Mouse (Mus musculus) B cell, adult 2 months (primary cell): Measurements from ENCODE around the gene Ccdc69.
"Not testable (repeated sequence)": the region's sequence is repeated elsewhere in the genome, so short reads cannot be mapped to it uniquely, and the experiment has no call there.

Experiments used
- DNase-seq, 2 experiments: peaks; one replicate each; pipeline ENCODE4 v3.0.0; 2022

The Ccdc69 gene

DNA sequence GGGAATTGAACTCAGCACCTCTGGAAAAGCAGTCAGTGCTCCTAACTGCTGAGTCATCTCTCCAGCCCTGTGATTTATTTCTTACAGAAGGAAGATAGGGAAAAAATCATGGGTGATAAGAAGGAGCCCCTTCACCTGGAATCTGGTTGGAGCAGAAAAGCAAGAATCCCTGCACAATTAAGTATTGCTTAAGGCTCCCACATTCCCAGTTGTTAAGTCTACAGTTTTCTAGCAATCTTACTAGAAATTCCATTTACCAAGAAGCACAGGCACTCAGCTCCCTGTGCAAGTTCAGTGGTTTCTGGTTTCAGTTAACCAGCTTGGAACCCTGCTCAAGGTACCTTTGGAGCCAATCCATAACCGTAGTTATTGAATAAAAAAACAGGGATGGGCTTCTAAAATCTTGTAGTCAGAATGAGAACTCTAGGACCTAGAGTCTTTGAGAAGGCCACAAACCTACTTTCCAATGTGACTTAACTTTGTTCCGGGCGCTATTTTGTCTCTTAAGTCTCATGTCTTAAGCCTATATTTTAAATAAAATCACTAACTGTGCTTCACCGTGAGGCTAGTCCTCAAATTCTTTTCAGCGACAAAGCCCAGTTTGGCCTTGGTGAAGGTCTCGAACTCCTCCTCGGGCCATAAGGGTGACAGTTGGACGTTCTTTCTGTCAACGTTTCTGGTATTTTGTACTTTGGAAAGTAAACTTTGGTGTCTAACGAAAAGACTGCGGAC is 19.0 kb upstream of the Ccdc69 start:
- DNase-seq, result no peak

DNA sequence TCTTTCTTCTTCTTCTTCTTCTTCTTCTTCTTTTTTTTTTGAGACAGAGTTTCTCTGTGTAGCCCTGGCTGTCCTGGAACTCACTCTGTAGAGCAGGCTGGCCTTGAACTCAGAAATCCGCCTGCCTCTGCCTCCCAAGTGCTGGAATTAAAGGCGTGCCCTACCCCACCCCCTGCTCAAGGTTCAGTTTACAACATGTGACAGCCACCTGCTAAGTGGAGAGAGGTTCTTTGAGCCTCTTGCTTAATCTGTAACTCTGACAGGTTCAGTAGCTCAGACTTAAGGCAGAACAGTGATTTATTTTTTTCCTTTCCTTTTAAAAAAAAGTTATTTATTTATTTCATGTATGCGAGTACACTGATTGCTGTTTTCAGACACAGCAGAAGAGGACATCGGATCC is 18.4 kb upstream of the Ccdc69 start:
- DNase-seq, result not testable (repeated sequence)

DNA sequence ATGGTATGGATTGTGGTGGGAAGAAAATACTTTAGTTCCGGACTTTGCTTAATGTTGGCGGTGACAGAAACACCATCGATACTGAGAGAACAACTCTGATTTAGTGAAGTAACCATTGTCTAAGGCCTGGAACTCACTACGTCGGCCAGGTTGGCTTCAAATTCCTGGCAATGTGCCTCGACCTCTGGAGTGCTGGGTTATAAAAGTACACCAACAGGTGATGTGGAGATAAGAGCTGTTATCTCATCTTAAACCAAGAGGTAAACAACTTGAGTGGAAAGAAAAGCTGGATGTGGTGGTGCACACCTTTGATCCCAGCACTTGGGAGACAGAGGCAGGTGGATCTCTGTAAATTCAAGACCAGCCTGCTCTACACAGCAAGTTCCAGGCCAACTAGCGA is 15.2 kb upstream of the Ccdc69 start:
- DNase-seq, result no peak

DNA sequence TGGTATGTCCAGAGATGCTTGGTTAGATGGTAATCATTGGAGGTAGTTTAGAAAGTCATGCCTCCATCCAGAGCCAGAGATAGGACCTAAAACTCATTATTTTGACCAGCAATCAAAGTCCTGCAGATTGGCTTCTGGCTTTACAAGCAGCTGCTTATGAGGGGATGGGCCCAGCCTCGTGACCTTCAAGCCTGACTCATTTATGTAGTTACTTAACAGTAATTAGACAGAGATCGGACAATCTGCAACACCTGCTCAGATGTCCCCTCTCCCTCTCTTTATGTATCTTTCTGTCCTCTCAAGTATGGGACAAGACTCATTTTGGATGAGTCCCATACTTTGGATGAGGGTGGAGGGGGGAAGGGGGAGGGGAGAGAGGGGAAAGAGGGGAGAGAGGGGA is 12.0 kb upstream of the Ccdc69 start:
- DNase-seq, result no peak

DNA sequence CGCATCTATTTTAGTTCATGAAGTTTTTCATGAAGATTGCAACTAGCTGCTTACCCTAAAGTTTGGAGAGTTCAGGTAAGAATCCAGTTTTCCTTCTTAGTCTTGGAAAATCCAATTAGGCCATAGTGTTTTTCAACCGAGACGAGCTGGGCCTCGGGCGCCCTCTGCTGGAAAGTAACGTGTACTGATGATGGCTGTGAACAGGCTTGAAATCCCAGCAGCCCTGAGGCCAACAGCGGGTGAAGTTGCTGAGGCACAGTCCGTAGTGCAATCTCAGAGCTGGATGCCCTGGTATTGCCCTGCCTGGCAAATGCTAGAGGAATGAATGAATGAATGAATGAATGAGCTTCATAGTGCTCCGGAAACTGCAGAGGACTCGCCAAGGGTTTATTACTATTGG is 9.1 kb upstream of the Ccdc69 start:
- DNase-seq, result peak; percentile 73 to 75

DNA sequence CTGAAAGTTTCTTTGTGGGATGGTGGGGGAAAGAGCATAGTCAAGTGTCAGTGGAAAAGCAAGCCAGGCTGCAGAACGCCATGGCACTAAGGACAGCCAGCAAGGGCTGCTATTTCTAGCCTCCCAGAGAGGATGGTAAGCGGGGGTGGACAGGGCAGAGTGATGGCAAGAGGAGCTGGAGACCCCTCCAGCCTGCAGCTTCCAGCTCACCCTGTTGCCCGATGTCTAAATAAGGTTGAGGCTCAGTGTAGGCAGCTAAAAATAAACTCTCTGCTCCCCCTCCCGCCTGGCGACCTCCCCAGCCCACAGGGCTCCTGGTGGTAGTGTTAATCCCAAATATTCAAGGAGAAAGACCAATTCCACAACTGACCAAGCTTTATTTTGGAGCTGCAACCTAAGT is 7.5 kb upstream of the Ccdc69 start:
- no peak for DNase-seq

DNA sequence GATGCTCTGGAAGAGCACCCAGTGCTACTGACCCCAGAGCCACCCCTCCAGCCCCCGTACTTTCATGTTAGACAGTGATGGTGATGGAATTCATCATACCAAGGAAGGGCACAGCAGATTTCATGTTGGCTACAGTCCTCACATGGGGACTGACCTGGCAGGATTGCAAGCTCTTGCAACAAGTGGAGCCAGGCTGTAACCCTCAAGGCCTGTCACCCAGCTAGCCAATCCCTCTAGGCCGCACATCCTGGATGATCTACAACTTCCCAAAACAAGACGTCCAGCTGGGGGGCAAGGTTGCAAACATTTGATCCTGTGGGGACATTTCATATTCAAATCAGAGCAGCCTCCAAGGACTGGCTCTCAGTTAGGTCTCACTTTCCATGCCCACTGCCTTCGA is 6.7 kb upstream of the Ccdc69 start:
- DNase-seq, result no peak

DNA sequence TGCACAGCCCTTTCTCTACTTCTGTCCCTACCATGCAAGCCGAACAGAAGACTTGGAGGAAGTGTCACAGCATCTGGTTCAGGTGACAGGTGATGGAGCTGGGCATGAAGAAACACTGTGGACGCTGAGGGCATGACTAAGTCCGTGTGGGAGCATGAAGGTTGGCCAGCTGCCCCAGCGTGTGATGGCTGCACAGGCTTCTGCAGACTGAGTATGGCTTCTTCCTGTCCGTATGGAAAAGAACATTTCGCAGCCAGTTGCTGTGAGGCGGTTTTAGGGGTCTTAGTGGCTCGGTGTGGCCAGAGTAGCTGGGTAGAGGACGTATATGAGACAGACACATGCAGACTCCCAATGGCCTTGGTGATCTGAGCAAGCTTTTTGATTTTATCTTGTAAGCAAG is 3.3 kb upstream of the Ccdc69 start:
- no peak for DNase-seq

DNA sequence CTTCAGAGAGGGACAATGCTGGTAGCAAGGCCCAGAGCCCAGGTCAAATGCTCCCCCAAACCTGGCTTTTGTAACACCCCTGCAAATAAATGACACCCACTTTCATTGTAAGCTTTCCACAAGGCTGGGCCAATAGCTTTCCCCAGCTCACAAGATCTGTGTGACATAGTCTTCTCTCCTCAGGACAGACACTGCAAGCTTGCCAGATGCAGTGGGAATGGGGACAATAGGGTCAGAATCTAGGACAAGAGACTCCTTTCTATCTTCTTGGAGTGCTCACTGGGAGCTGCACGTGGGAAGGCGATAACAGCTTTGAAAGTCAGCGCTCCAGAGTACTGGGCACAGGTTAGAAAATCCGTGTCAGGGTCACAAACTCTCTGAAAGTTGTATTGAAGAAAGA is 1.2 kb upstream of the Ccdc69 start:
- DNase-seq, result no peak

DNA sequence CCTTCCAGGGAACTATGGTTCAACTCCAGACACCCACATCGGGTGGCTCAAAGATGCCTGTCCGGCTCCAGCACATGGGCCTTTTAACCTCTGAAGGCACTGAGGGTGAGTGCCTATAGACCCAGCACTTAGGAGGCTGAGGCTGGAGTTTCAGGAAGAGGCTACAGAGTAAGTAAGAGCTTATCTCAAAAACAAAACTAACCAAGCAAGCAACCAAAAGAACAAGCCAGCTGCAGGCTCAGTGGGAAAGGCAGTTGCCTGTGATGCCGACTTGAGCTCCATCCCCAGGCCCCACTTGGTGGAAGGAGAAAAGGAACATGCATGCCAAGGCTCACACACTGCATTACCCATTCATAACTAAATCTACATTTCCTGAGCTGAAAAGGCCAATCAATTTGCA is 571 bp upstream of the Ccdc69 start:
- no peak for DNase-seq

DNA sequence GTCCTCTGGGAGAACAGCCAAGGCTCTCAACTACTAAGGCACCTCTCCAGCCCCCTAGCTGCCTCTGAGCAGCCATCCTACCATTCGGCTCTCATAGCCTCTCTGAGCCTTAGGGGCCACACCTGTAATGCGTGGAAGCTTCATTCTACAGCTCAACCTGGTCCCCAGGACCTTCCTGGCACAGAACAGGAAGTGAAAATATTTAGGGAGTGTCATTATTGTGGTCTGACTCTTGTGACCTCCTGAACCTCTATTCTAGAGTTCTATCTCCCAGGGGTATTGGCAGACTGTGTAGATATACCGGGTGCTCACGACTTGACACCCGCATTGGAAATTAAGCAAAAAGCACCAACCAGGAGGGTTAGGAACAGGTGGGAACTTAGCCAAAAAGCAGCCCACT is 1.7 kb downstream of the Ccdc69 start:
- peak; percentile 27 to 36 for DNase-seq

DNA sequence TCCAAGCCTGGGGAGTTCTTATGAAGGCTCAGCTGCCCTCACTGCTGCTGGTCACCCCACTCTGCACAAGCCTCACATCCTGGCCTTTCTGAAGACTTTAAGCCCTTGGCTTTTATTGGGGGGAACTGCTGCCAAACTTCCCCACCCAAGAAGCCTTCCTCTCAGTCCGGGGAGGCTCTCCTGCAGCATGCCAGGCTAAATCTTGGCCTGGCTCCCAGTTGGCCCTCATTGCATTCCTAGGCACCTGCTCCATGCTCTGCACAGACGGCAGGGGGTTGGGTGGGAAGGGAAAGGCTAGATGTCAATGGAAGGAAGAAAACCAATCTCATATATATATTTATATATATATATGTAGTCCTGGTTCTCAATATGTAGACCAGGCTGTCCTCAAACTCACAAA is 2.3 kb downstream of the Ccdc69 start:
- DNase-seq, result no peak

DNA sequence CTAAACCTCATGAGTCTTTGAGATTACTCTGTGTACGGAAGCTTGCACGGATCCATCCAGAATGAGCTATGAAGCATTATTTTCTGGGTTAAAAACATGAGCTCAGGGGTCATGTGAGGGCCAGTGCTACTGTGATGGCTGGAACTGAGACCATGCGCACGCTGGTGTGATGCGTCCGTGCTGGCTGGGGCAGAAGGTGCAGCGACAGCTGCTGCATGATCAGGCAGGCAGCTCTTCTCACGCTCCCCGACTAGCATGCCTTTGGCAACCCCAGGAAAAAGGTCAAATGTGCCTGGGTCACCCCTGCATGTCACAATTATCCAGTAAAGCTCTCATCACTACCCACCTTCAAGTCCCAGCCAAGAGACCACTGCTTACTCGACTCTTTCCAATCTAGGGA is 4.7 kb downstream of the Ccdc69 start:
- DNase-seq, result no peak

DNA sequence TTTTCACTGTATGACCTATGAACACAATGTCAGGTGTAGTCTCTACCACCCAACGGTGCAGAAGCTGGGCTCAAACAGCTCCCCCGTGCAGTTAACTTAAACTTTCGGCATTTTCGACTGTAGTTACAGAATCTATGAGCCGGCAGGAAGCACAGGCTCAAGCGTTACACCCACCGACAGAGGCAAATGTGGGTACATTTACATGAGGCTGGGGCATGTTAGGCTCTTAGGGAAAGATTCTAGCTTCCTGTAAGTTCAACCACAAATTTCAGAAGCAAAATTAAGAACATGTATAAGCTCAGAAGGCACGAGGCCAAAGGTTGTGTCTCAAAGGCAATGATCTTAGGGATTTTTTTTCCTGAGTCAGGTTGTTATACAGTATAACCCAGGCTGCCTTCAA is 5.5 kb downstream of the Ccdc69 start:
- DNase-seq, result peak; percentile 36 to 47

DNA sequence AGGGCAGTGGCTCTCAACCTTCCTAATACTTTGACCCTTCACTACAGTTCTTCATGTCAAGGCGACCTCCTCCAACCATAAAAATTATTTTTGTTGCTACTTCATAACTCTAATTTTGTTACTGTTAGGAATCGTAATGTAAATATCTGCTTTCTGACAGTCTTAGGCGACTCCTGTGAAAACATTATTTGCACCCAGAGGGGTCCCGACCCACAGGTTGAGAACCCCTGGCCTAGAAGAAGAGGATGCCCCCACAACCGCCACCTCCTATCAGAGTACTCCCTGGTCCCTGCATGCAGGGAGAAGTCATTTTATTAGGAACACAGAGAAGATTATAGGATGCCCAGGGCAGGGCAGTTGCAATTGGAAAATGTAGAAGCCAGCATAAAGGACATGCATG is 6.6 kb downstream of the Ccdc69 start:
- DNase-seq, result no peak

DNA sequence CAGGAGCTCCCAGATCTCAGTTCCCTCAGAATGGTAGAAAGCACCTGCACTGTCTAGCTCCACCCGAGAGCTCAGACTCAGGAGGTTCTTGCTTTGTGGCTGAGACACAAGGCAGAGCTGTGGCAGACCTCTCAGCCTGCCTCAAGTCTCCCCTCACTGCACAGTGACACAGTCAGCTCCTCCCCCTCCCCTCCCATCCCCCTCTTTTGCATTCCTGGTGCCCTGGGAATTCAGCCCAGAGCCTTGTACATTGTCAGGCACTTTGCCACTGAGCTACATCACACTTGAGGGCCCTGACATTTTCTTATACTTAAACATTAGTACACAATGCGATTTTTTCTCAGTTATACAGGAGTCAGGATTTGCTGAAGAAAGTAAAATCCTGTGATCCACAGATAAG is 8.9 kb downstream of the Ccdc69 start:
- DNase-seq, result no peak

DNA sequence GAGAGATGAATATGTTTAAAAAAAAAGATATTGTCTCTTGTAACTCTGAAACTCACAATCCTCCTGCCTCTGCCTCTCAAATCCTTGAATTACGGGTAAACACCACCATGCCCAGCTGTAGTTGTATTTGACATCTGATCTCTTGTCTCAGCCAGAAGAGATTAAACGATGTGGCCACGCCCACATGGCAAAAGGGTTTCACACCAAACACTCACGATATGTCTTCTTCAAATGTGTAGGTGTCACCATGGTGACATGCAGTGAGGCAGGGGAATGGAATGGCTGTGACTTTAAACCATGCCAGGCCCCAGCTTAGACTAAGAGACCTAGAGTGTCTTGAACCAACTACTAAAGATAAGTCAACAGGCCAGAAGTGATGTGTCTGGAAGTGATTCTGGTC is 11.0 kb downstream of the Ccdc69 start:
- no peak for DNase-seq

DNA sequence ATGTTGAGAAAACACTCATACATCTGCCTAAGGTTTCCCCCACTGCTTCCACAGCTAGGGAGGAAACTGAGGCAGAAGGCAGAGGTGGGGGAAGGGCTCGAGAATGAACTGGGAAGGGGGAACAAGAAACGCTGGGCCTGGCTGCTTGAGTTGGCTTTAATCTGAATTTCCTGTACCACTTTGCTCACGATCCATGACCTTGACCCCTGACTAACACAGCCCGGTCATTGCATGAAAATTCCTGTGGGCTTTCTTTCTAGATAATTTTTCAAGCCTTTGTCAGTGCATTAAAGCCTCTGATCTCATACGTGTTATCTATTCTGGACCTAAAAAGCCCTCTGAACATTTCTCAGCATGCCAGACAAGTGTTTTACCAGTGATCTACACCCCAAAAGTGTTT is 15.1 kb downstream of the Ccdc69 start:
- DNase-seq, result no peak

DNA sequence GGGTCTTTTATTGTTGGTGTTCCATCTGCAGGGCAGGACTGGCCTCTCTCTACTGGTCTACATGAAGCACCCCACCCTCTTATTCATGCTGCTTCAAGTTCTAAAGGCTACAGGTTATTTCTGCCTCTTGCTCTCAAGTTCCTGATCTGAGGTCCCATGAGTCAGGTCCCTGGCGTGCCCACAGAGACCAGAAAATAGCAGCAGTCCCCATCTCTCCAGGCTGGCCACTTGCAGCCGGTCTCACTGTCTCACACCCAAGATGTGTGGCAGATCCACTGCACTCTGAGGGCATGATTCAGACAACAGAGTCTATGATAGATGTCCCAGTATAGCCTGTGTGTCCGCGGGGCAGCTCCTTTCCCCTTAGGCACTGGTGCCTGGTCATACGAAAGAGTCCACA is 17.1 kb downstream of the Ccdc69 start:
- DNase-seq, result no peak

DNA sequence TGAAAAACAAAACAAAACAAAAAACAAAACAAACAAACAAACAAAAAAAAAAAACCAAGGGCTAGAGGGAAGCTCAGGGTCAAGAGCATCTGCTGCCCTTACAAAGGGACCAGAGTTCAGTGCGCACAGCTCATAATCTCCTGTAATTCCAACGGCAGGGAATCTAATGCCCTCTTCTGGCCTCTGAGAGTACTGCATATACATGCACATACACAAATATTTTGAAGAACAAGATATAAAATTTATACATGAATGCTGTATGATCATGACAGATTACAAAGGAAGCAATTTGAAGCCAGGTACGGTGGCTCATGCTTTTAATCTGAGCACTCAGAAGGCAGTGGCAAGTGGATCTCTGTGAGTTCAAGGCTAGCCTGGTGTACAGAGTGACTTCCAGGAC is 20.4 kb downstream of the Ccdc69 start:
- peak in 1 of 2 experiments; percentile 18 for DNase-seq

DNA sequence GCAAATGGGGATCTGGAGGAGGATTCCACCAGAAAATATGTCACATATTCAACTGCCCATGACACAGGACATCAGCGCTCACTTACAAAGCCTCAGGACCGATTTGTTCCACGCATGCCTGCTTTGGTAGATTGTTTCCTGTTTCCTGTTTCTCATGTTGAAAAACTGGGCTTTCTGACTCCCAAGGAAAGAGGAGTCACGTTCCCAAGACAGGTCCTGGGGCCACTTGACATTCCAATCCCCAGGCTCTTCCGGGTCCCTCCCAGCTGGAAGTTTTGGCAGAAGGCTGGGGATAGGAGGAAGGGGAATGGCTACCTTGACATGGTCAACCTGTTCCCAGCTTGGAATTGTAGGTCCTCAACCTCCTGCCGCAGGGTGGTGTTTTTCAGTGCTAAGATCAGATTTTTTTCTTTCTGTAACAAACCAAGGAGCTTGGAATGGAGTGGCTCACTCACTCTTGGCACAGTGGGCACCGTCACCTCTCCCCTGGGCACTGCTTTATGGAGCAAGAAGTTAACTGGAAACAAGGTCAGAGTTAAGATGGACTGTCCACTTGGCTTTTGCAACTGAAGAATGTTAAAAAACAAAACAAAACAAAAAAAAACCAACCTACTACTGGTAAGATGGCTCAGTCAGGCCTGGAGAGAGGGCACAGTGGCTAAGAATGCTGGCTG is 27.0 kb downstream of the Ccdc69 start:
- DNase-seq, result no peak

DNA sequence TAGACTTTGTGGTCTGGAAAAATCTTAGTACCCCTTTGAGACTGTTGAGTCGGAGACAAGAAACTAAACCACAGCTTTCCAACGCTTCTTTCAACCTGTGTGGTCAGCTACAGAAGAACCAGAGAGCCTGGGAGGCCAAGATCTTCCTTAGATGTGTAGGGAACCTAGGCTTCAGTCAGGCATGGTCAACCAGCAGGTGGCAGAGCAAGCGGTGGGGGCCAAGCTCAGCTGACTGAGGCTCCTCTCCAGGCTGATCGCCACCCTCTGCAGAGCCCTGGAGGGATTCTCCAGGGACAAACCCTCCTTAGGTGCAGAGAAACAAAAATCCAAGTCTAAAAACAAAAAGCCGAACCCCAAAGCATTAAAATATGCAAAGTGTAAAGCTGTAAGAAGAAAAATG is 31.3 kb downstream of the Ccdc69 start:
- DNase-seq, result peak; percentile 64

DNA sequence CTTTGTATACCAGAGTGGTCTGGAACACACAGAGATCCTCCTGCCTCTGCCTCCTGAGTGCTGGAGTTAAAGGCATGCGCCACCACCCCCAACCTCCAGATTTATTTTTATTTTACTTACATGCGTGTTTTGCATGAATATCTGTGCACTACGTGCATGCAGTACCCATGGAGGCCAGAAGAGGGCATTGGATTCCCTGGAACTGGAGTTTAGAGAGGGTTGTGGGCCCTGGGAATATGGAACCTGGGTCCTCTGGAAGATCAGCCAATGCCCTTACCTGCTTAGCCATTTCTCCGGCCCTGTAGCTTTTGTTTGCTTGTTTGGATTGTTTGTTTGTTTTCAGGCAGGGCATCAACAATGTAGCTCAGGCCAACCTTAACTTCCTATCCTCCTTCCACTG is 36.6 kb downstream of the Ccdc69 start:
- DNase-seq, result peak; percentile 43 to 52

DNA sequence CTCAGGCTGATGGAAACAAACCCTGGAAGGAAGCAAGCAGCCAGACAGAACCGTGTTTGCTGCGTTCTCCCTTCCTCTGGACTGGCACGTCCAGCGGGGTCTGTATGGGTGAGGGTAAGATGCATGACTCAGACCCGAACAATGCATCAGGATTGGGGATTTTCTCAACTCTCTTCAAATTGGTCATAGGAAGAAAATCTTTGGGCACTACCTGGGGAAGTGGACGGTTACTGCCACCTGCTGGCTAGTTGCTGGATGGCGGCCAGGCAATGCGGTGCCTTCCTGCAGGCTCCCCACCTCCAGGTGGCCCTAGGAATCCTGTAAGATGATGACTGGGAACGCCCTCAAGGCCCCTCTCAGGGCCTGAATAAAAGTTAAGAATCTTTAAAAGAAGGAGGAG is 38.3 kb downstream of the Ccdc69 start:
- DNase-seq, result peak; percentile 85 to 87

DNA sequence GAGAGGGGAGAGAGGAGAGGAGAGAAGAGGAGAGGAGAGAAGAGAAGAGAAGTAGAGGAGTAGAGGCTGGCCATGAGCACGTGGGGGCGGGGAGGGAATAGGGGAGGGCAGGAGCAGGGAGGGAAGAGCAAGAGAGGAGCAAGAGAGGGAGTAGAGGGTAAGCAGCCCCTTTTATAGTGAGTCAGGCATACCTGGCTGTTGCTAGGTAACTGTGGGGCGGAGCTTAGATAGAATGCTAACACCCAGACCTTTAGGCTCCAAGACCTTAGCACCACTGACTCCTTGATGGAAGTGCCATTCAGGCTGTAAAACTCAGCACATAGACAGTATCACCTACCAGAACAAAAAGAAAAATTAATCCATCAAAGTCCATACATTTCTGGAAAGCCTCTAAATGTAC is 41.3 kb downstream of the Ccdc69 start:
- DNase-seq, result no peak
